Mouse (Mus musculus) small intestine, adult 2 months (tissue): Measurements from ENCODE around the gene Ptn. TPM values are rescaled to one million over a fixed set of nuclear protein-coding genes. Genes with fewer than 3 reads are reported as not detected.
"Not testable (repeated sequence)": the region's sequence is repeated elsewhere in the genome, so short reads cannot be mapped to it uniquely, and the experiment has no call there.

Source experiments
- H3K27ac ChIP-seq: fragments of 200-500 bp; 2 replicates; pipeline ENCODE4 v1.5.1; 2012; ENCODE audit warnings: low read depth, low read length, control low read depth, inconsistent platforms; ENCODE audit not compliant: insufficient read depth
- H3K27me3 ChIP-seq: fragments of 200-500 bp; 2 replicates; pipeline ENCODE4 v1.6.1; 2012; ENCODE audit warnings: mild to moderate bottlenecking, moderate library complexity, low read length, inconsistent platforms; ENCODE audit not compliant: control insufficient read depth, insufficient read depth
- H3K36me3 ChIP-seq: fragments of 200-500 bp; 2 replicates; pipeline ENCODE4 v1.6.1; 2012; ENCODE audit warnings: mild to moderate bottlenecking, low read length, control low read depth, inconsistent platforms; ENCODE audit not compliant: control insufficient read depth, insufficient read depth
- H3K4me1 ChIP-seq: fragments of 200-500 bp; 2 replicates; pipeline ENCODE4 v1.6.1; 2012; ENCODE audit warnings: low read length, inconsistent platforms, mixed read lengths; ENCODE audit not compliant: control insufficient read depth, insufficient read depth, insufficient read length
- H3K4me3 ChIP-seq: fragments of 200-500 bp; 2 replicates; pipeline ENCODE4 v1.5.1; 2012; ENCODE audit warnings: low read depth, mild to moderate bottlenecking, control low read depth, inconsistent platforms, low read length, moderate library complexity
- CTCF ChIP-seq: fragments of 200-500 bp; IDR thresholded peaks from 2 replicates; pipeline ENCODE4 v1.5.1; 2012; ENCODE audit warnings: low read depth, mild to moderate bottlenecking, control low read depth, inconsistent platforms, low read length, moderate library complexity, mixed read lengths; ENCODE audit not compliant: insufficient replicate concordance, insufficient read length; ENCODE audit errors: extremely low read depth
- POLR2A ChIP-seq: fragments of 200-500 bp; IDR thresholded peaks from 2 replicates; pipeline ENCODE4 v1.6.1; 2012; ENCODE audit warnings: low read depth, mild to moderate bottlenecking, control low read depth, inconsistent platforms, low read length, moderate library complexity
- WGBS: fragments of 180-500 bp; shearing (Covaris S2); methylation state at CpG from one replicate; pipeline ENCODE4 v1.1.7; 2018; 5-methylcytosine and 5-hydroxymethylcytosine counted together
- polyA plus RNA-seq: library from polyadenylated mRNA; depleted of rRNA; stranded (reverse); fragments of >200 nt; gene quantifications from 2 replicates; pipeline ENCODE4 v1.2.3, GENCODE M21; 2012

The Ptn gene
- polyA plus RNA-seq, 1 experiment: 0.47 TPM

GRCm38 (mm10) chr6:36739811-36740210 is 70.2 kb downstream of the Ptn start:
- H3K4me1 ChIP-seq: no peaks in the 10 kb centered on the region
- no peaks in the 10 kb centered on the region for H3K27me3 ChIP-seq
- no peaks in the 10 kb centered on the region for H3K36me3 ChIP-seq
- no peak for TF ChIP-seq CTCF
- TF ChIP-seq POLR2A: no peak
- no peak overlapping the region for H3K4me3 ChIP-seq
- WGBS: 90% methylated on average over 5 of the region's 5 CpGs
- H3K27ac ChIP-seq: no peak overlapping the region

GRCm38 (mm10) chr6:36736763-36737162 is 73.3 kb downstream of the Ptn start:
- WGBS: 66% methylated on average over 2 of the region's 2 CpGs
- H3K27ac ChIP-seq: no peak overlapping the region
- H3K27me3 ChIP-seq: no peaks in the 10 kb centered on the region
- no peaks in the 10 kb centered on the region for H3K4me1 ChIP-seq
- no peak overlapping the region for H3K4me3 ChIP-seq
- H3K36me3 ChIP-seq: no peaks in the 10 kb centered on the region
- TF ChIP-seq POLR2A (no peak), CTCF (no peak)

- not testable (repeated sequence) for H3K27me3 ChIP-seq, H3K27ac ChIP-seq, H3K4me1 ChIP-seq, H3K36me3 ChIP-seq, H3K4me3 ChIP-seq
- 59% methylated on average over 4 of the region's 4 CpGs for WGBS
These were observed 74.4 kb downstream of the Ptn start for GRCm38 (mm10) chr6:36735622-36736021.

GRCm38 (mm10) chr6:36729811-36730210 is 80.2 kb downstream of the Ptn start:
- H3K27ac ChIP-seq, H3K4me3 ChIP-seq, H3K36me3 ChIP-seq, H3K4me1 ChIP-seq, H3K27me3 ChIP-seq: not testable (repeated sequence)
- WGBS: 92% methylated on average over 7 of the region's 7 CpGs

GRCm38 (mm10) chr6:36728079-36728478 is 81.9 kb downstream of the Ptn start:
- TF ChIP-seq POLR2A (no peak), CTCF (no peak)
- 72% methylated on average over 7 of the region's 7 CpGs for WGBS
- no peak overlapping the region for H3K4me3 ChIP-seq
- H3K4me1 ChIP-seq: no peaks in the 10 kb centered on the region
- no peak overlapping the region for H3K27ac ChIP-seq
- H3K36me3 ChIP-seq: no peaks in the 10 kb centered on the region
- no peaks in the 10 kb centered on the region for H3K27me3 ChIP-seq

- no peaks in the 10 kb centered on the region for H3K27me3 ChIP-seq
- H3K4me3 ChIP-seq: no peak overlapping the region
- no peak for TF ChIP-seq CTCF
- no peak for TF ChIP-seq POLR2A
- no peak overlapping the region for H3K27ac ChIP-seq
- WGBS: 66% methylated on average over 3 of the region's 3 CpGs
- no peaks in the 10 kb centered on the region for H3K36me3 ChIP-seq
- H3K4me1 ChIP-seq: no peaks in the 10 kb centered on the region
These were observed 84.4 kb downstream of the Ptn start for GRCm38 (mm10) chr6:36725509-36726160.

- Histone ChIP-seq H3K4me1 (no peaks in the 10 kb centered on the region), H3K36me3 (no peaks in the 10 kb centered on the region), H3K27me3 (no peaks in the 10 kb centered on the region), H3K27ac (no peak overlapping the region), H3K4me3 (no peak overlapping the region)
- TF ChIP-seq POLR2A (no peak), CTCF (no peak)
- 61% methylated on average over 5 of the region's 5 CpGs for WGBS
These were observed 87.1 kb downstream of the Ptn start for GRCm38 (mm10) chr6:36722769-36723549.
